Mouse (Mus musculus) heart, postnatal 14 days (tissue): ENCODE measurements at regions not wholly inside any gene's neighbourhood (a gene's known extent, or its start where the extent isn't known, plus 50 kb on each side); places are given as distances from the start of the nearest gene placed in this dataset.

Source experiments
- DNase-seq, 2 experiments: peaks; one replicate each; pipeline ENCODE4 v3.0.0; 2021 to 2022
- intact Hi-C: fragments of 180-260 bp; cut with DNase I; formaldehyde crosslinking; loops from one replicate; pipeline ENCODE4 v1.15.1; 2025

DNA sequence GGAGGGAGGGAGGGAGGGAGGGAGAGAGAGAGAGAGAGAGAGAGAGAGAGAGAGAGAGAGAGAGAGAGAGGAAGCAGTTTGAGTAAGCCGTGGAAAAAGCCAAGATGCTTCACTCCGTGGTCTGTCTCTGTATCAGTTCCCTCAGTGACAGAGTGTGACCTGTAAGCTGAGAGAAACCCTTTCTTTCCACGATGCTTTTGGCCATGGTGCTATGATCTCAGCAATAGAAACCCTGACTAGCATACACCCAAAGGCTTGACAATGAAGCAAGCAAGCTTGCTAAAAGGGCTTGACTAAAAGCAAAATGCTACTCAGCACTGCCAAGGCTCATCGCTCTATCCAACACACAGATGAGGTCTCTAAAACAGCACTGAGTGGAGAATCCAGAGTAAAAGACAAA is 57.4 kb upstream of the Mef2a start:
- DNase-seq: no peak
- intact Hi-C loops: no loop called here

DNA sequence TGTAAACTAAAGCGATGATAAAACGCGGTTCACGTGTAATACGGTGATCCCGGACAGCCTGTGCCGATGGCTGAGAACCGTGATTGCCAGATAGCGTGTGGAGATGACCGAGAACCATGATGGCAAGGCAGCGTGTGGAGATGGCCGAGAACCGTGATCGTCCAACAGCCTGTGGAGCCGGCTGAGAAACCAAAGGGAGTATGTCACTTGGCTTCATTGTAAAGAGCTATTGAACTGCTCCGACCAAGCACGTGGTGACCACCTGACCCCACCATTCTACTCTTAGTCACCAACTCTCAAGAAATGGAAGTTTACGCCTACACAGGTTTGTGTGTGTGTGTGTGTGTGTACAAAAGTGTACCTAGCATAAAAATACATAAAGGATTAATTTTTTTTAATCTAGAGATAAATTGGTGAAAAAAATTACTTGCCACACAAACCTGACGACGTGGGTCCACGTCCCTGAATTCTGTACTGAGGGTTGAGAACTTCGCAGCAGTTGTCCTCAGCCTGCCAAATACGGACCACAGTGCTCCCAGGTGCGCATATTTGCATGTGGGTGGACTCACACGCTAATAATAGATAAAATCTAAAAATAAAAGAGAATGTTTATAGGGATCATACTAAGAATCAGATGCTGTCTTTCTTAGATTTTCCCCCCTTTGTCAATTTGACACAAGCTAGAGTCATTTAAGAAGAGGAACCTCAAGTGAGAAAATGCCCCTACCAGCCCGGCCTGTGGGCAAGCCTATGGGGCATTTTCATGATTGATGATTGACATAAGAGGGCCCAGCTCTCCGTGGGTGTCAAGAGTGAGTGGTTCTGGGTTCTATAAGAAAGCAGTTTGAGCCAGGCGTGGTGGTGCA is 56.6 kb upstream of the Mef2a start:
- intact Hi-C loops: no loop called here

DNA sequence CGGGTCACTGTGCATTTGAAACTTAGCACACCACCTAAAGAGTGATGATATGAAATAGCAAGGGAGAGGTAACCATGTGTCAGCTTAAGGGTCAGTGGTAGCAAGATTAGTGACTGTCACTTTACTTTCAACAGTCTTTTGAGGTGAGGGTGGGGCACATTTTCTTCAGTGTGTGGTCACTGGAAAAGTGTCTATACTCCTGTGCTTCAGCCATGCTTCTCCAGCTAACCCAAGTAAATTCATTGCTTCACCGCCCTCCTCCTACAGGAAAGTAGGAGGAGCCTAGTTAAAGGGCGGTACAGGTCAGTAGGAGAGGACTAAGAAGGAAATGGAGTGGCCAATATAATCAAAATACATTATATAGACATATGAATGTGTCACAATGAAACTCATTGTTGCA is 55.7 kb upstream of the Mef2a start:
- intact Hi-C loops: no loop called here
- no peak for DNase-seq

More for the DNA sequence above, 56.6 kb upstream of the Mef2a start:
- DNase-seq: no peak

DNA sequence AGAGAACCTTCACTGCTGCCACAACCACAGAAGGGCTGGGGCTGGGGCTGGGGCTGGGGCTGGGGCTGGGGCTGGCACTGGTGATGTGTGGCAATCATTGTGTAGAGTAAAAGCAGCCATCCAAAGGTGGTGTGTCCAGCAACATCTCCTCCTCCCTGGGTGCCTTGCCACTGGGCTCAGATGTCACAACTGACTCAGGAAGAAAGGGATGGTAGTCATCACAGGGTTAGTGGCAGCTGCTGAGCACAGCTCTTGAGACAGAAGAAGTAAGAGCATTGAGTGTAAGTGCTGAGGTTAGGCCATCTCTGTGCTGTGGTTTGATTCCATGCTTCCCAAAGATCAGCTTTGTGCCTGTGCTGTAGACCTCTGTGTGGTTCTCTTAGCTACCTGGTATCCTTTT is 53.4 kb upstream of the Mef2a start:
- intact Hi-C loops: no loop called here
- DNase-seq: no peak

DNA sequence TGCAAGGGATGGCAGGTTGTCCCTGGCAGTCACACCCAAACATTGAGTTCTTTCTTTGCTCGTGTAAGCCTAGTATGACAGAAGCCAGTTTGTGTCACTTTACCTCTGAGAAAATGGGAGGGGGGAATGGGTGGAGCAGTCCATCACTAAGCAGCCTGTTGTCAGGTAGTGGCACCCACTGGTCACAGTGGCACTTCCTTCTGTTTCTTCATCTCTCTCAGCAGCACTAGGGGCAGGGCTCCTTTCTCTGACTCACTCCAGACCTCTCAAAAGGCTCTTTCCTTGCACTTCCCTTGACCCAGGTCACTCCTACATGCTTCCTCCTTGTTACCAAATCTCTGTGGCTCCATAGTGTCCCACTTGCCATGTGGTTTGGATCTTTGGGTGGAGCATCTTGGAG is 52.9 kb upstream of the Mef2a start:
- intact Hi-C loops: loop anchor here (2.0 kb wide), 1 partner anchor 33 kb away; no protein-coding TSS in a partner anchor
- DNase-seq: no peak

DNA sequence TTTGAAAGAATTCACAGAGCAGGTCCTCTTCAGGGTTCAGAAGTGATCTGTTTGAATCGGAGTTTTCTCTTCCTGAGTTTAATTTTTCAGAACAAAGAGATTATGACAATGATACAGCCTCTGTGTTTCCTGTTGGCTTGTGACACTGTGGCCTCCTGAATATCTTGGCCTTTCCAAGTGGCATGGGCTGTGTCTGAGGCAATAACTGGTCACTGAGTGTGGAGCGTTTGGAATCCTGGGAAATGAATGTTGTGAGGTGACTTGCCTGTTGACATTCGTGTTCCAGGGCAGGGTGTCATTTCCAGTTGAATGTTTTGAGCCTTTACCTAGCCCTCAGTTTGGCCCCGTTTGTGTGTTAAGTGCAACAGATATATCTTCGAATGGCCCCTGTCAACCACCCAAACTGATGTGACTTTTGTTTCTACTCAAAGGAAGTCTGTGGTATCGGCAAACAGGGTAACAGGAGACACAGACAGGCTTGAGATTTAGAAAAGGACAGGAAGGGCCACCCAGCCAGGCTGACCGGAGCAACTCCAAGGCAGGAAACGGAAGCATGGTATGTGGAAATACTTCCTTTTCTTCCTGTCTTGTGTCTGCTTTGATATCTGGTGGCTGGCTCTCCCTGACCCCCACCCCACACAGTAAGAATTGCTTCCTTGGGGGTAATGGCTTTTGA is 52.3 kb upstream of the Mef2a start:
- DNase-seq: no peak
- intact Hi-C loops: loop anchor here (2.0 kb wide), 1 partner anchor 34 kb away; no protein-coding TSS in a partner anchor
